Mouse (Mus musculus) embryonic fibroblast, embryonic 13.5 days (primary cell): Measurements from ENCODE around the gene Ccdc28a.

Source experiments
- CTCF ChIP-seq: IDR thresholded peaks from 2 replicates; pipeline ENCODE4 v1.5.1; 2011; ENCODE audit warnings: mild to moderate bottlenecking, control low read depth, low read length, moderate library complexity, borderline replicate concordance; ENCODE audit not compliant: insufficient read depth
- POLR2A ChIP-seq: IDR thresholded peaks from 2 replicates; pipeline ENCODE4 v1.6.1; 2011; ENCODE audit warnings: low read depth, mild to moderate bottlenecking, control low read depth, low read length, moderate library complexity

DNA sequence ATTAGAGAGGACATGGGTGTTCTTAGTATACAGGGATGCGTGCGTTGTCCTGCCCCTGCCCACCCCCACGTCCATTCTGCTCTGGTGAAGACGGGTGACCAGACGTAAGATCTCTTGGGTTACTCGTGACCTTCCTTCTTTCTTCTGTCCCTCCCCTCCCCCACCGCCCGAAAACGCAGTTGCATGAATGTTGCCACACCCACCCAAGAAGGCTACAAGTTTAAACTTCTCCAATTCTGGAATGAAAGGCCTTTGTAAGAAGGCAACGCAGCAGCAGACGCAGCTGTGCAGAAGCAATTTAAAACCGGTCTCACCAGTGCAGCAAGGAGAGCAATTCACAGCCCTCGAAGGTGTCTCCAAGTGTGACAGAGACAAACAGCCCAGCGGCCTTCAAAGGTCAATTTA, 40.1 kb downstream of the Ccdc28a start:
- TF ChIP-seq CTCF (no peak), POLR2A (no peak)
